Mouse (Mus musculus) limb, embryonic 12.5 days (tissue): ENCODE data around the gene Chdh. TPM values are rescaled to one million over a fixed set of nuclear protein-coding genes. Genes with fewer than 3 reads are reported as not detected.

ENCODE experiments used
- ATAC-seq: fragments of 200-750 bp; cut with Nextera tagmentation; 2 replicates; pipeline ENCODE4 v1.8.0; 2017; ENCODE audit warnings: low read depth, moderate TSS enrichment; ENCODE audit not compliant: insufficient number of reproducible peaks, insufficient read depth, low FRiP score, low TSS enrichment
- H3K27ac ChIP-seq: fragments of 300-500 bp; sonication (generic); 2 replicates; pipeline ENCODE4 v1.5.1; 2016; ENCODE audit warnings: mild to moderate bottlenecking, moderate library complexity
- H3K27me3 ChIP-seq: fragments of 300-500 bp; sonication (generic); 2 replicates; pipeline ENCODE4 v1.6.1; 2016; ENCODE audit warnings: mild to moderate bottlenecking, moderate library complexity
- H3K36me3 ChIP-seq: fragments of 300-500 bp; sonication (generic); 2 replicates; pipeline ENCODE4 v1.6.1; 2016; ENCODE audit warnings: mild to moderate bottlenecking, moderate library complexity
- H3K4me1 ChIP-seq: fragments of 300-500 bp; sonication (generic); replicated peaks from 2 replicates; pipeline ENCODE4 v1.6.1; 2016
- H3K4me2 ChIP-seq: fragments of 300-500 bp; sonication (generic); 2 replicates; pipeline ENCODE4 v1.6.1; 2016; ENCODE audit warnings: mild to moderate bottlenecking, moderate library complexity
- H3K4me3 ChIP-seq: fragments of 300-500 bp; sonication (generic); replicated peaks from 2 replicates; pipeline ENCODE4 v1.5.1; 2016; ENCODE audit warnings: mild to moderate bottlenecking
- H3K9ac ChIP-seq: fragments of 300-500 bp; sonication (generic); replicated peaks from 2 replicates; pipeline ENCODE4 v1.6.1; 2016; ENCODE audit warnings: mild to moderate bottlenecking, moderate library complexity
- H3K9me3 ChIP-seq: fragments of 300-500 bp; sonication (generic); 2 replicates; pipeline ENCODE4 v1.6.1; 2016; ENCODE audit warnings: mild to moderate bottlenecking, moderate library complexity
- WGBS: fragments of 180-500 bp; shearing (Covaris S2); methylation state at CpG from one replicate; pipeline ENCODE4 v1.1.7; 2016; 5-methylcytosine and 5-hydroxymethylcytosine counted together
- polyA plus RNA-seq: library from polyadenylated mRNA; unstranded; fragments of >200 nt; fragmentation: Nextera tagmentation; extraction: Ambion mirVana; gene quantifications from 2 replicates; pipeline ENCODE4 v1.2.1, GENCODE M21; 2016

Chdh gene
- polyA plus RNA-seq, 1 experiment from 2014 or later: 0.49 TPM

DNA sequence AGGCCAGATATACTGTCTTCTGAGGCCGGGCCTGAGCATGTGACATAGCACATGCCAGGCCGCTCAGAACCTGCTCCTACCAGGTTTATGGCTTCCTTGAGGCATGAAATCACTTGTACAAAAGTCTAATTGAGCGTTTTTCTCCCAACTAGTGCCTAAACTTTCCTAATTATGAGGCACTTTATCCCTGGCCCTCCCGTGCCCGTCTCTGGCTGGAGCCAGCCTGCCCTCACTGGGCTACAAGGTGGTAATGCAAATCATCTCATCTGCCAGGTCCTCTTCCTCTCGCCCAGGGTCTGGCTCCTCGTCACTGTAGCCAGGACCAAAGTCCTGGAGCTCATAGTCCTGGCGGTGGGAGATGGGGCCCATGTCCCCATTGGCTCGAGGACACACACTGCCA lies 33.0 kb downstream of the Chdh start:
- Histone ChIP-seq H3K27ac (no peak overlapping the region), H3K4me1 (no peaks in the 10 kb centered on the region), H3K9ac (no peak overlapping the region), H3K4me3 (no peak overlapping the region), H3K27me3 (no peaks in the 10 kb centered on the region), H3K4me2 (no peak overlapping the region), H3K36me3 (no peaks in the 10 kb centered on the region), H3K9me3 (no peaks in the 10 kb centered on the region)
- ATAC-seq: no peak
- WGBS: 67% methylated on average over 9 of the region's 9 CpGs

GRCm38 (mm10) chr14:30043356-30043940 lies 34.6 kb downstream of the Chdh start:
- Histone ChIP-seq H3K4me1 (no peaks in the 10 kb centered on the region), H3K27me3 (no peaks in the 10 kb centered on the region), H3K4me3 (no peak overlapping the region), H3K27ac (no peak overlapping the region), H3K4me2 (no peak overlapping the region), H3K9ac (no peak overlapping the region), H3K36me3 (no peaks in the 10 kb centered on the region), H3K9me3 (no peaks in the 10 kb centered on the region)
- no peak for ATAC-seq
- WGBS: 89% methylated on average over 7 of the region's 7 CpGs

DNA sequence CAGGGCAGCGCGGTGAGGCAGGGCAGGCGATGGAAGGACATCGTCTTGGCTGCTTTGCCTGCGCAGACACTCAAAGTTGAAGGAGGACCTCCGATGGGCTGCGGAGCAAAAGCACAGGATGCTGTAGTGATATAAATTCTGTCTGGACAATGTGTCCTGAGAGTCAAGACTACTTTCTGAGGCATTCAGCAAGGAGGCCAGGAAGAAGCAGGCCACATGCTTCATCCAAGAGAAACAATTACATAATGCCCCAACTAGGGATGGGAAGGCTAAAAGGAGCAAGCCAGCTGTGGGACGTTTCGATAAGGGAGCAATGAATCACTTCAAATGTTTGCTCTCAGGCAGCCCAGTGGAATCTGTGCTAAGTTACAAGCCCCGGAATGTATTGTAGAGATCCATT lies 36.4 kb downstream of the Chdh start:
- ATAC-seq: no peak
- 88% methylated on average over 10 of the region's 10 CpGs for WGBS
- Histone ChIP-seq H3K36me3 (no peaks in the 10 kb centered on the region), H3K9me3 (no peaks in the 10 kb centered on the region), H3K27me3 (no peaks in the 10 kb centered on the region), H3K9ac (no peak overlapping the region), H3K4me1 (no peaks in the 10 kb centered on the region), H3K4me2 (no peak overlapping the region), H3K27ac (no peak overlapping the region), H3K4me3 (no peak overlapping the region)

GRCm38 (mm10) chr14:30045704-30046220 lies 36.9 kb downstream of the Chdh start:
- Histone ChIP-seq H3K9me3 (no peaks in the 10 kb centered on the region), H3K4me2 (no peak overlapping the region), H3K36me3 (no peaks in the 10 kb centered on the region), H3K4me3 (no peak overlapping the region), H3K9ac (no peak overlapping the region), H3K27me3 (no peaks in the 10 kb centered on the region), H3K27ac (no peak overlapping the region), H3K4me1 (no peaks in the 10 kb centered on the region)
- 84% methylated on average over 8 of the region's 8 CpGs for WGBS
- ATAC-seq: no peak

- ATAC-seq: no peak
- Histone ChIP-seq H3K27me3 (no peaks in the 10 kb centered on the region), H3K4me1 (no peaks in the 10 kb centered on the region)
Measured at GRCm38 (mm10) chr14:30046976-30047375, 38.2 kb downstream of the Chdh start.

DNA sequence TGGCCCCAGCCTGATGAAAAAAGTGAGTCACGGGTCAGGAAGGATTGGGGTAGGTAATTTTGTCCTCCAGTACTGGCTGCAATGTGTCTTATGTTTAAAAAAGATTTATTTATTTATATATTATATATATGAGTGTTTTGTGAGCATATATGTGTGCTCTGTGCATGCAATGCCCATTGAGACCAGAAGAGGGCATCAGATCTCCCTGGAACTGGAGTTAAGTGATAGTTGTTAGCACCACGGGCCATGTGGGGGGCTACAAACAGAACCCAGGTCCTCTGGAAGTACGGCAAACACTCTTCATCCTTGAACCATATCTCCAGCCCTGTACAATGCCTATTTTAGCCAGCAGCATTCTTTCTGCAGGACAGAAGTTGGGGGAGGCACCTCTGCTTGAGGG lies 39.2 kb downstream of the Chdh start:
- H3K9me3 ChIP-seq: no peaks in the 10 kb centered on the region
- H3K4me2 ChIP-seq: no peak overlapping the region
- H3K4me3 ChIP-seq: no peak overlapping the region
- no peak for ATAC-seq
- H3K27me3 ChIP-seq: no peaks in the 10 kb centered on the region
- WGBS: 87% methylated on average over 3 of the region's 3 CpGs
- H3K27ac ChIP-seq: no peak overlapping the region
- no peak overlapping the region for H3K9ac ChIP-seq
- H3K4me1 ChIP-seq: no peaks in the 10 kb centered on the region
- H3K36me3 ChIP-seq: no peaks in the 10 kb centered on the region

More at GRCm38 (mm10) chr14:30046976-30047375, 38.2 kb downstream of the Chdh start:
- Histone ChIP-seq H3K9ac (no peak overlapping the region), H3K9me3 (no peaks in the 10 kb centered on the region), H3K36me3 (no peaks in the 10 kb centered on the region), H3K27ac (no peak overlapping the region), H3K4me3 (no peak overlapping the region), H3K4me2 (no peak overlapping the region)
- 81% methylated on average over 4 of the region's 4 CpGs for WGBS

DNA sequence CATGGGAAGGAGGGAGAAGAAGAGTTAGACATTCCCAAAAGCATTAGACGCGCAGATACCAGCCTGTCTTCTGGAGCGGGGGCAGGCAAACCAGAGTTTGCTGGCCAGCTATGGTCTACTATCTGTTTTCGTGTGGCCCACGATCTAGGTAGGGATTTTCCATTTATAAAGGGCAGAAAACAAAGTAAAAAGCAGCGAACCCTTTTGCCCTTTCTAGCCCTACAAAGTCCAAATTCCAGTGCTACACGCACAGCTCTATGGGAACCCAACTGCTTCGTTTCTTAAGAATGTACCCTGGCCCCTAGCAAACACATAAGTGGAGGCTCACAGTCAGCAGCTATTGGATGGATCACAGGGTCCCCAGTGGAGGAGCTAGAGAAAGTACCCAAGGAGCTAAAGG lies 41.5 kb downstream of the Chdh start:
- Histone ChIP-seq H3K27ac (no peak overlapping the region), H3K4me3 (no peak overlapping the region), H3K9ac (no peak overlapping the region), H3K4me2 (no peak overlapping the region), H3K36me3 (no peaks in the 10 kb centered on the region), H3K9me3 (no peaks in the 10 kb centered on the region), H3K27me3 (no peaks in the 10 kb centered on the region), H3K4me1 (no peaks in the 10 kb centered on the region)
- WGBS: 88% methylated on average over 8 of the region's 8 CpGs
- ATAC-seq: no peak

DNA sequence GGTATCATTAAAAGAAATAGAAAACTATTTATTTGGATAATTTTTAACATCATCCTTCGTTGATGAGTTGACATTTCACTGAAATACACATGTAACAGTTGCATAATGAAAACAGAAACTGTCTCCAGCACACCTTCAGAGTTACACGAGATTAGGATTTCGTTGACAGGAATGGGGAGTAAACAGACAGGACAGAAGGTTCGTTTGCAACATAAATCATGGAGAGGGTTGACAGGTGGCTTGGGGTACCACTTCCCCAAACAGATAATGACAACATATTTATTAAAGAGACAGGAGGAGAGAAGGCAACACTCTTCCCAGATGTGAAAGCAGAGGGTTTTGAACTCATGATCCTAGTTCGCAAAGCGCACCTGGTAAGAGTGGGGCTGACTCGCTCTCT lies 46.1 kb downstream of the Chdh start:
- H3K4me2 ChIP-seq: no peak overlapping the region
- no peaks in the 10 kb centered on the region for H3K36me3 ChIP-seq
- no peak for ATAC-seq
- no peaks in the 10 kb centered on the region for H3K27me3 ChIP-seq
- 78% methylated on average over 7 of the region's 7 CpGs for WGBS
- H3K27ac ChIP-seq: no peak overlapping the region
- 0 out of 2 replicates have a peak, but pooled peaks cover 3% of the 10 kb centered on the region for H3K4me1 ChIP-seq
- no peak overlapping the region for H3K9ac ChIP-seq
- H3K4me3 ChIP-seq: no peak overlapping the region
- no peaks in the 10 kb centered on the region for H3K9me3 ChIP-seq

GRCm38 (mm10) chr14:30056031-30056766 lies 47.4 kb downstream of the Chdh start:
- H3K9ac ChIP-seq: no peak overlapping the region
- H3K4me3 ChIP-seq: no peak overlapping the region
- 81% methylated on average over 13 of the region's 13 CpGs for WGBS
- H3K36me3 ChIP-seq: no peaks in the 10 kb centered on the region
- 0 out of 2 replicates have a peak, but pooled peaks cover 3% of the 10 kb centered on the region for H3K4me1 ChIP-seq
- no peak overlapping the region for H3K4me2 ChIP-seq
- no peak for ATAC-seq
- H3K27ac ChIP-seq: no peak overlapping the region
- H3K27me3 ChIP-seq: no peaks in the 10 kb centered on the region
- no peaks in the 10 kb centered on the region for H3K9me3 ChIP-seq

- H3K9me3 ChIP-seq: no peaks in the 10 kb centered on the region
- H3K9ac ChIP-seq: no peak overlapping the region
- WGBS: 82% methylated on average over 2 of the region's 2 CpGs
- no peaks in the 10 kb centered on the region for H3K4me1 ChIP-seq
- no peak overlapping the region for H3K27ac ChIP-seq
- no peaks in the 10 kb centered on the region for H3K27me3 ChIP-seq
- no peak for ATAC-seq
- no peak overlapping the region for H3K4me2 ChIP-seq
- no peak overlapping the region for H3K4me3 ChIP-seq
- H3K36me3 ChIP-seq: no peaks in the 10 kb centered on the region
Measured at GRCm38 (mm10) chr14:30064864-30065263, 56.0 kb downstream of the Chdh start.

DNA sequence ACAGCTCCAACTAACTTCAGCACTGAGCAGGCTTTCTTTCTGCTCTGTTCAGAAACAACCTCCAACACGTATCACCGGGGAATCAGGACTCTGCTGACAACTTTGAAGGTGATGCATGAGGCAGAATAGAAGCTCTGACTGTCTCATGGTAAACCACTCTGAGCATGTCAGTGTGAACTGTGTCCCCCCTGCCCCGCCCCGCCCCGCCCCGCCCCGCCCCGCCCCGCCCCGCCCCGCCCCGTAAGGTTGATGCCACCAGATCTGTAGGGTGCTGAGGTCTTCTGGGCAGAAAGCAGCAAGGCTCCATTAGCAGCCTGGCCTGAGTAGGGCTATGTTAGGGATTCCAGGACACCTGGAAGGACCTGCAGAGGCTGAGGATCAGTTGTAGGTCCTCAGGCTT lies 57.9 kb downstream of the Chdh start:
- WGBS: 81% methylated on average over 12 of the region's 12 CpGs
- Histone ChIP-seq H3K4me1 (no peaks in the 10 kb centered on the region), H3K9me3 (no peaks in the 10 kb centered on the region), H3K27me3 (no peaks in the 10 kb centered on the region), H3K27ac (no peak overlapping the region), H3K36me3 (no peaks in the 10 kb centered on the region), H3K4me3 (no peak overlapping the region), H3K9ac (no peak overlapping the region), H3K4me2 (no peak overlapping the region)
- no peak for ATAC-seq
